Mouse (Mus musculus) sigmoid colon, adult 10 weeks (tissue): Measurements from ENCODE around the gene Olfr494. TPM values are rescaled to one million over a fixed set of nuclear protein-coding genes. Genes with fewer than 3 reads are reported as not detected.

Experiments used
- polyA plus RNA-seq: library from polyadenylated mRNA; stranded (reverse); fragments of 350-450 nt; fragmentation: Illumina TruSeq; extraction: RNeasy Lipid Tissue Mini Kit (QIAGEN cat#74804); gene quantifications from one replicate; pipeline ENCODE4 v1.2.3, GENCODE M21; 2014; ENCODE audit warnings: low read depth, low replicate concordance

The Olfr494 gene
- polyA plus RNA-seq = not detected

GRCm38 (mm10) chr7:108365035-108365434 is at the start of gene Olfr494:
TSS of gene Olfr494 (plus strand) at chr7:108365335.

GRCm38 (mm10) chr7:108323574-108323973 is 41.6 kb upstream of the Olfr494 start, which contains the start of gene Olfr492:
TSS of gene Olfr492 (minus strand) at chr7:108323674.

GRCm38 (mm10) chr7:108346879-108347278 is 18.3 kb upstream of the Olfr494 start, which contains the start of gene Olfr493:
TSS of gene Olfr493 (minus strand) at chr7:108346979.

GRCm38 (mm10) chr7:108392867-108393266 is 27.7 kb downstream of the Olfr494 start, which contains the start of gene Olfr495:
TSS of gene Olfr495 (plus strand) at chr7:108393167.

Other genes starting within 250 kb of the Olfr494 start
- not detected for gene Olfr484, start 237.9 kb upstream of the Olfr494 start, polyA plus RNA-seq
- not detected for gene Olfr485, start 205.5 kb upstream of the Olfr494 start, polyA plus RNA-seq
- gene Olfr486, start 192.6 kb upstream of the Olfr494 start, polyA plus RNA-seq = not detected
- gene Olfr487, start 150.7 kb upstream of the Olfr494 start, polyA plus RNA-seq = not detected
- not detected for gene Olfr488, start 107.0 kb upstream of the Olfr494 start, polyA plus RNA-seq
- not detected for gene Olfr490, start 76.4 kb upstream of the Olfr494 start, polyA plus RNA-seq
- not detected for gene Olfr491, start 51.9 kb upstream of the Olfr494 start, polyA plus RNA-seq
- not detected for gene Olfr492, start 41.7 kb upstream of the Olfr494 start, polyA plus RNA-seq
- not detected for gene Olfr493, start 18.4 kb upstream of the Olfr494 start, polyA plus RNA-seq
- not detected for gene Olfr495, start 27.8 kb downstream of the Olfr494 start, polyA plus RNA-seq
- gene Olfr497, start 55.1 kb downstream of the Olfr494 start, polyA plus RNA-seq = not detected
- not detected for gene Olfr498, start 100.0 kb downstream of the Olfr494 start, polyA plus RNA-seq
- not detected for gene Olfr502, start 159.7 kb downstream of the Olfr494 start, polyA plus RNA-seq
- gene Olfr503, start 179.2 kb downstream of the Olfr494 start, polyA plus RNA-seq = not detected
- gene Olfr504, start 200.5 kb downstream of the Olfr494 start, polyA plus RNA-seq = not detected
- not detected for gene Olfr506, start 245.5 kb downstream of the Olfr494 start, polyA plus RNA-seq